Mouse (Mus musculus): ENCODE measurements around the gene Stab2. TPM values are rescaled to one million over a fixed set of nuclear protein-coding genes. Genes with fewer than 3 reads are reported as not detected.

Stab2 gene
- total and polyA plus RNA-seq, 3 experiments: 0.09 TPM; not detected in 2

DNA sequence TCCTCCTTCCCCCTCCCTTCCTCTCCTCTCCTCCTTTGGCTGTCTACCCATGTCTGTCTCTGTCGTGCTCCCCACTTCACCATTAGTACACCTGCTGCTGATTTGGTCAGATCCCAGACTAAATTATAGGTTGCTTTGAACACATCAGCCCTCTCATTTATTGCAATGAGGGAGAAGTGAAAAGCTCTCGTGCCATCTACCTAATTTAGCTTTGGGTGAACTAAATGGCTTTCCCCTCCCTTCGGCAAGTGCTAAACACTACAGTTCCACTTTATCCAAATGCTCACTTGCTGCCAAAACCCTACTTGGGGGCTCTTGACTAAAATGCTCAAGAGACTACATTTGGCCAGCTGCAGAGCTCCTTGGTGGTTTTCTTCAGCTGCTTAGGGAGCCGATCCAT, 171.0 kb downstream of the Stab2 start:
- peaks cover 0 to 2% of the 10 kb centered on the region in 2 experiments; a peak in 1 of 4 replicates for H3K4me1 ChIP-seq (ENCODE audit: control insufficient read depth in 1 of 2, insufficient read depth in 2 of 2)
- no peak overlapping the region for H3K27ac ChIP-seq (ENCODE audit: insufficient read depth, low read depth)
- no peaks in the 10 kb centered on the region for H3K9me3 ChIP-seq (replicated peaks; ENCODE audit: low read length)
- no peak for DNase-seq (ENCODE audit: extremely low read depth)
- no peaks in the 10 kb centered on the region for H3K27me3 ChIP-seq (replicated peaks)
- H3K4me3 ChIP-seq (replicated peaks in 1 of 3; ENCODE audit: low read depth in 2 of 3, low read length in 2 of 3, poor library complexity in 1 of 3): no peak overlapping the region
- H3K9ac ChIP-seq (ENCODE audit: insufficient read depth, low read depth): no peak overlapping the region
- H3K36me3 ChIP-seq (replicated peaks in 1 of 2; ENCODE audit: control insufficient read depth in 1 of 2, insufficient read depth in 1 of 2, low read length in 1 of 2): peaks cover 30 to 84% of the 10 kb centered on the region in 2 experiments
- no peaks in the 10 kb centered on the region for H3K79me2 ChIP-seq (replicated peaks; ENCODE audit: control insufficient read depth, extremely low read depth, insufficient read depth, poor library complexity, severe bottlenecking)
- in situ Hi-C loops (cut with MboI; ENCODE audit: low pct_ligation_motif_present, low pct_unique_long_range_greater_than_20kb, low sequenced_read_pairs): no loop called here
- no peak for TF ChIP-seq CHD2 (IDR thresholded peaks at IDR 0.05; ENCODE audit: low read length)
- TF ChIP-seq RCOR1 (conservative IDR thresholded peaks at IDR 0.05; ENCODE audit: low read depth, low read length): no peak
- TF ChIP-seq E2F4 (IDR thresholded peaks at IDR 0.05; ENCODE audit: insufficient replicate concordance, low read depth, low read length): no peak
- no peak for TF ChIP-seq TCF12 (IDR thresholded peaks at IDR 0.05; ENCODE audit: low read depth, low read length)
- no peak for TF ChIP-seq USF1 (IDR thresholded peaks at IDR 0.05; ENCODE audit: low read depth, low read length)
- TF ChIP-seq TBP (conservative IDR thresholded peaks at IDR 0.05; ENCODE audit: low read depth, low read length): no peak
- TF ChIP-seq ZC3H11A (IDR thresholded peaks at IDR 0.05; ENCODE audit: low read depth, low read length): no peak
- TF ChIP-seq CTCF (conservative IDR thresholded peaks at IDR 0.05 in 1 of 2, IDR thresholded peaks at IDR 0.05 in 1 of 2; ENCODE audit: low read depth in 2 of 2, low read length in 2 of 2): no peak
- TF ChIP-seq MAFK (IDR thresholded peaks at IDR 0.05; ENCODE audit: insufficient replicate concordance, low read length): no peak
- no peak for TF ChIP-seq NELFE (IDR thresholded peaks at IDR 0.05; ENCODE audit: low read depth, low read length)
- TF ChIP-seq KAT2A (IDR thresholded peaks at IDR 0.05; ENCODE audit: insufficient replicate concordance, low read length): no peak
- no peak overlapping the region for H3K4me2 ChIP-seq (ENCODE audit: insufficient read depth, low read depth, poor library complexity, severe bottlenecking)
- dilution Hi-C loops (cut with MboI; ENCODE audit: extremely low pct_ligation_motif_present, extremely low pct_unique_long_range_greater_than_20kb, low sequenced_read_pairs): no loop called here

- Histone ChIP-seq H3K27ac (ENCODE audit: insufficient read depth, low read depth) (no peak overlapping the region), H3K4me1 (ENCODE audit: control insufficient read depth in 1 of 2, insufficient read depth in 2 of 2) (peaks cover 0 to 42% of the 10 kb centered on the region in 2 experiments; a peak in 2 of 4 replicates), H3K79me2 (replicated peaks; ENCODE audit: control insufficient read depth, extremely low read depth, insufficient read depth, poor library complexity, severe bottlenecking) (no peaks in the 10 kb centered on the region), H3K36me3 (replicated peaks in 1 of 2; ENCODE audit: control insufficient read depth in 1 of 2, insufficient read depth in 1 of 2, low read length in 1 of 2) (peaks cover 32 to 91% of the 10 kb centered on the region in 2 experiments), H3K9ac (ENCODE audit: insufficient read depth, low read depth) (no peak overlapping the region), H3K27me3 (replicated peaks) (no peaks in the 10 kb centered on the region), H3K9me3 (replicated peaks; ENCODE audit: low read length) (peaks cover 2% of the 10 kb centered on the region), H3K4me2 (ENCODE audit: insufficient read depth, low read depth, poor library complexity, severe bottlenecking) (no peak overlapping the region), H3K4me3 (replicated peaks in 1 of 3; ENCODE audit: low read depth in 2 of 3, low read length in 2 of 3, poor library complexity in 1 of 3) (no peak overlapping the region)
- dilution Hi-C loops (cut with MboI; ENCODE audit: extremely low pct_ligation_motif_present, extremely low pct_unique_long_range_greater_than_20kb, low sequenced_read_pairs) (no loop called here), in situ Hi-C loops (cut with MboI; ENCODE audit: low pct_ligation_motif_present, low pct_unique_long_range_greater_than_20kb, low sequenced_read_pairs) (no loop called here)
- DNase-seq (ENCODE audit: extremely low read depth): no peak
- TF ChIP-seq CTCF (conservative IDR thresholded peaks at IDR 0.05 in 1 of 2, IDR thresholded peaks at IDR 0.05 in 1 of 2; ENCODE audit: low read depth in 2 of 2, low read length in 2 of 2) (peak in 1 of 2 experiments; percentile 41; a peak in 3 of 4 replicates), ELF1 (IDR thresholded peaks at IDR 0.05; ENCODE audit: low read depth, low read length) (no peak), RAD21 (IDR thresholded peaks at IDR 0.05; ENCODE audit: low read depth, low read length) (peak; percentile 9)
Measured at GRCm38 (mm10) chr10:86829515-86829914, 178.3 kb downstream of the Stab2 start.
